Mouse (Mus musculus) liver, embryonic 13.5 days (tissue): ENCODE results near the gene Twf2. TPM values are rescaled to one million over a fixed set of nuclear protein-coding genes. Genes with fewer than 3 reads are reported as not detected.

Experiments
- ATAC-seq: fragments of 200-750 bp; cut with Nextera tagmentation; 2 replicates; pipeline ENCODE4 v1.8.0; 2017; ENCODE audit warnings: low read depth, mild to moderate bottlenecking, moderate number of reproducible peaks, moderate library complexity
- DNase-seq: peaks from one replicate; pipeline ENCODE4 v3.0.0; 2022
- H3K27ac ChIP-seq: fragments of 300-500 bp; sonication (generic); 2 replicates; pipeline ENCODE4 v1.5.1; 2015; ENCODE audit warnings: moderate library complexity, mild to moderate bottlenecking, inconsistent platforms
- H3K27me3 ChIP-seq: fragments of 300-500 bp; sonication (generic); 2 replicates; pipeline ENCODE4 v1.6.1; 2015; ENCODE audit warnings: mild to moderate bottlenecking, inconsistent platforms
- H3K36me3 ChIP-seq: fragments of 300-500 bp; sonication (generic); 2 replicates; pipeline ENCODE4 v1.6.1; 2015; ENCODE audit warnings: mild to moderate bottlenecking, inconsistent platforms
- H3K4me1 ChIP-seq: fragments of 300-500 bp; sonication (generic); replicated peaks from 2 replicates; pipeline ENCODE4 v1.6.1; 2015; ENCODE audit warnings: inconsistent platforms
- H3K4me2 ChIP-seq: fragments of 300-500 bp; sonication (generic); 2 replicates; pipeline ENCODE4 v1.6.1; 2015; ENCODE audit warnings: inconsistent platforms, mild to moderate bottlenecking, moderate library complexity
- H3K4me3 ChIP-seq: fragments of 300-500 bp; sonication (generic); replicated peaks from 2 replicates; pipeline ENCODE4 v1.5.1; 2015; ENCODE audit warnings: mild to moderate bottlenecking, inconsistent platforms
- H3K9ac ChIP-seq: fragments of 300-500 bp; sonication (generic); 2 replicates; pipeline ENCODE4 v1.6.1; 2015; ENCODE audit warnings: mild to moderate bottlenecking, inconsistent platforms
- H3K9me3 ChIP-seq: fragments of 300-500 bp; sonication (generic); replicated peaks from 2 replicates; pipeline ENCODE4 v1.6.1; 2016; ENCODE audit warnings: inconsistent platforms
- WGBS: fragments of 180-500 bp; shearing (Covaris S2); methylation state at CpG from one replicate; pipeline ENCODE4 v1.1.7; 2015; ENCODE audit not compliant: insufficient replicate concordance; 5-methylcytosine and 5-hydroxymethylcytosine counted together
- microRNA counts: library from miRNA; unstranded; fragments of <30 nt; microRNA quantifications from one replicate; lab custom pipeline; 2016
- microRNA-seq: library from miRNA; unstranded; fragments of <30 nt; microRNA quantifications from one replicate; pipeline ENCODE4, GENCODE M21; 2016
- polyA plus RNA-seq: library from polyadenylated mRNA; unstranded; fragments of >200 nt; fragmentation: Nextera tagmentation; extraction: Ambion mirVana; gene quantifications from 2 replicates; pipeline ENCODE4 v1.2.1, GENCODE M21; 2015

Twf2 gene
- polyA plus RNA-seq, 1 experiment from 2014 or later = 25.6 TPM

DNA sequence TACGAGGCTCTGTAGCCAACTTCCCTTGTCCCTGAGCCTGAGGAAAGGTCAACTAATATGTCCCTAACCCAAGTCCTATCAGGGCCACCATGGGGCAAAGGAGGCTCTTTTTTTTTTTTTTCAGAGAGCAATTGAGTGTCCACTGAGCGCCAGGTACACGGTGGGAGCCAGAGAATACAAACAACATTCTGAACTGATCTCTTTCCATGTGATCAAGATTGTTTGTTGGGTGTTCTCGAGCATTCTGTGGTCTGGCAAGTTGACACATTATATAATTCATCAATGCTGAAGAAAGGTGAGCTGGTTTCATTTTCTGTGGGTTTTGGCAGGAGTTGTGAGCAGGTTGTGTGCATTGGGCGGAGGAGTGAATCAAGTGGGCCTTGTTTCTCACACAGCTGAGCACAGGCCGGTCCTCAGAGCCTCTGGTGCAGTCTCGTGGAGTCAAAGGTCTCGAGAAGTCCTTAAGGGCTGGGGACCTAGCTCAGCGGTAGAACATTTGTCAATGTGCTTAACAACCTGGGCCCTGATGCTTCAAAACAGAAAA is 60.5 kb downstream of the Twf2 start:
- no peak for DNase-seq
- no peaks in the 10 kb centered on the region for H3K9me3 ChIP-seq

More for the DNA sequence above, 60.5 kb downstream of the Twf2 start:
- no peak overlapping the region for H3K4me3 ChIP-seq
- no peaks in the 10 kb centered on the region for H3K27me3 ChIP-seq
- H3K4me2 ChIP-seq = no peak overlapping the region
- no peak overlapping the region for H3K27ac ChIP-seq
- no peak for ATAC-seq
- peaks cover 19% of the 10 kb centered on the region for H3K4me1 ChIP-seq
- H3K36me3 ChIP-seq = no peaks in the 10 kb centered on the region
- no peak overlapping the region for H3K9ac ChIP-seq
- WGBS = 59% methylated on average over 9 of the region's 9 CpGs

MicroRNAs encoded within 50 kb of the gene (microRNA counts, 519-probe panel; counts per million panel counts)
- 7,112 counts per million, percentile 91 among the panel's probes with 10 or more counts for microRNA mmu-let-7g (lab: Ali Mortazavi, UCI)

Small RNA genes within 50 kb of the gene (microRNA-seq; reads per million reads assigned to microRNA genes)
- gene Mir135a-1 = 2.6 reads per million
- gene Mirlet7g = 55,152 reads per million, percentile 100 among the genes with 10 or more reads in this experiment

Other genes with a start within 250 kb of the Twf2 start
- gene Col6a5, start 242.5 kb upstream of the Twf2 start, polyA plus RNA-seq = 0.01 and 0.05 TPM in 2 replicates
- 0.07 TPM in 1 of 2 replicates, not detected in the other for gene Col6a4, start 106.3 kb upstream of the Twf2 start, polyA plus RNA-seq
- gene Glyctk, start 45.0 kb upstream of the Twf2 start, polyA plus RNA-seq = 14.8 and 15.5 TPM in 2 replicates
- gene Wdr82, start 32.2 kb upstream of the Twf2 start, polyA plus RNA-seq = 7.8 and 7.9 TPM in 2 replicates
- gene Ppm1m, start 3.4 kb upstream of the Twf2 start, polyA plus RNA-seq = 10.0 and 12.1 TPM in 2 replicates
- 0.07 TPM in 1 of 2 replicates, not detected in the other for gene Tlr9, start 19.5 kb downstream of the Twf2 start, polyA plus RNA-seq
- 37.7 and 43.7 TPM in 2 replicates for gene Alas1, start 45.5 kb downstream of the Twf2 start, polyA plus RNA-seq
- 27.4 and 27.8 TPM in 2 replicates for gene Poc1a, start 78.0 kb downstream of the Twf2 start, polyA plus RNA-seq
- gene Dusp7, start 165.5 kb downstream of the Twf2 start, polyA plus RNA-seq = 3.8 and 4.1 TPM in 2 replicates
- gene Rpl29, start 226.3 kb downstream of the Twf2 start, polyA plus RNA-seq = 772 and 835 TPM in 2 replicates
- gene Acy1, start 235.2 kb downstream of the Twf2 start, polyA plus RNA-seq = 31.2 and 32.2 TPM in 2 replicates
- gene Abhd14b, start 244.4 kb downstream of the Twf2 start, polyA plus RNA-seq = 16.7 and 18.2 TPM in 2 replicates
- 24.4 and 26.3 TPM in 2 replicates for gene Abhd14a, start 244.6 kb downstream of the Twf2 start, polyA plus RNA-seq